ENCODE assay signal across 19 mouse cellular contexts in the genomic region with DNA sequence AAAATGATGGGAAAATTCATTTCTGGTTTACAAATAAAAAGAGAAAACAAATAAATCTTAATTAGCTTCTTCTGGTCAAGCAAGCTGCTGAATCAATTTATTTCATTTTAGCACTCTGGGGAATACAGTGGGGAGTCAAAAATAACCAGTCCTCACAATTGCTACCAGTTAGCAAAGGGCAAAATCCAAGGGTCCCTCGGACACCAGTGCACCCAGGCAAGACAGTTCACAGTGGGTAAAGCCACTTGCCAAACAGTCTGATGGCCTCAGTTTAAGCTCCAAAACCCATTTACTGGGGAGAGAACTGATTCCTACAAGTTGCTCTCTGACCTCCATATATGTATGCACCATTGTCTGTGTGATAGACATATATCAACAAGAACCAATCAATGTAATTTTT.
DNase-seq lines count a peak whose midpoint lies in the region; ATAC-seq and TF ChIP-seq lines count a peak whose summit lies in the region.
"Had no signal": no experiment of that assay in that cellular context is flagged by ENCODE, and none has a peak within 500 bp of the region (broad histone marks: within the 10 kb centered on the region; RNA-seq: fewer than 3 reads in every experiment).

No protein-coding gene starts in this region.

- H3K27ac ChIP-seq in kidney, adult 2 months (ENCODE audit: insufficient read depth, low read depth, low read length): peak overlapping the region; percentile 52
- no peak overlapping the region for H3K27ac ChIP-seq in liver, adult 2 months (replicated peaks; ENCODE audit: insufficient read depth, low read depth, low read length)
- no peak overlapping the region for H3K27ac ChIP-seq in liver, embryonic 12.5 days
- H3K27ac ChIP-seq in kidney, embryonic 16.5 days (ENCODE audit: low read length): peak overlapping the region; percentile 76; the same call in 1 of the 2 replicates
- no peak overlapping the region for H3K27ac ChIP-seq in midbrain, embryonic 10.5 days (replicated peaks)
- H3K27ac ChIP-seq: embryonic facial prominence, embryonic 13.5 days; forebrain, embryonic 12.5 days had no signal

- no peak for ATAC-seq in liver, embryonic 12.5 days
- ATAC-seq in kidney, embryonic 16.5 days (ENCODE audit: low FRiP score, low TSS enrichment): no peak
- ATAC-seq: activated CD4-positive, CD25-positive, alpha-beta regulatory T cell, adult 4 months; forebrain, postnatal 0 days; Patski had no signal

- peaks cover 32% of the 10 kb centered on the region for H3K4me1 ChIP-seq in kidney, adult 2 months (ENCODE audit: control insufficient read depth, insufficient read depth, low read length)
- H3K4me1 ChIP-seq in liver, adult 2 months (ENCODE audit: control insufficient read depth, insufficient read depth, low read length): peaks cover 13% of the 10 kb centered on the region
- H3K4me1 ChIP-seq in liver, embryonic 12.5 days: peaks cover 3% of the 10 kb centered on the region; the same call in 1 of the 2 replicates
- peaks cover 36% of the 10 kb centered on the region for H3K4me1 ChIP-seq in kidney, embryonic 16.5 days (ENCODE audit: insufficient read depth, low read length)
- H3K4me1 ChIP-seq in midbrain, embryonic 10.5 days: peaks cover 30% of the 10 kb centered on the region

- no peak overlapping the region for H3K9ac ChIP-seq in liver, adult 2 months (ENCODE audit: low read depth, low read length)
- no peak overlapping the region for H3K9ac ChIP-seq in liver, embryonic 12.5 days
- H3K9ac ChIP-seq in kidney, embryonic 16.5 days (replicated peaks; ENCODE audit: low read length): no peak overlapping the region
- H3K9ac ChIP-seq: forebrain, embryonic 12.5 days; forebrain, postnatal 0 days had no signal

- TF ChIP-seq POLR2A in kidney, adult 2 months (IDR thresholded peaks at IDR 0.05; ENCODE audit: low read depth, low read length): no peak
- TF ChIP-seq POLR2A in liver, adult 2 months (IDR thresholded peaks at IDR 0.05; ENCODE audit: extremely low read depth, insufficient read depth, low read length): no peak

- no peaks in the 10 kb centered on the region for H3K27me3 ChIP-seq in kidney, adult 2 months (replicated peaks; ENCODE audit: control insufficient read depth, insufficient read depth, low read length)
- no peaks in the 10 kb centered on the region for H3K27me3 ChIP-seq in liver, adult 2 months (ENCODE audit: control insufficient read depth, insufficient read depth, low read length)
- H3K27me3 ChIP-seq in liver, embryonic 12.5 days (replicated peaks): no peaks in the 10 kb centered on the region
- no peaks in the 10 kb centered on the region for H3K27me3 ChIP-seq in kidney, embryonic 16.5 days (ENCODE audit: insufficient read depth, low read length)
- H3K27me3 ChIP-seq in midbrain, embryonic 10.5 days (ENCODE audit: low read depth, poor library complexity, severe bottlenecking): no peaks in the 10 kb centered on the region
- H3K27me3 ChIP-seq: CH12.LX; embryonic facial prominence, embryonic 13.5 days; forebrain, embryonic 12.5 days; heart, embryonic 12.5 days; Patski had no signal

- no peaks in the 10 kb centered on the region for H3K9me3 ChIP-seq in liver, embryonic 12.5 days (replicated peaks)
- H3K9me3 ChIP-seq in kidney, embryonic 16.5 days (ENCODE audit: low read length): peaks cover 4% of the 10 kb centered on the region; the same call in 1 of the 2 replicates
- H3K9me3 ChIP-seq in midbrain, embryonic 10.5 days (replicated peaks): no peaks in the 10 kb centered on the region
- H3K9me3 ChIP-seq: embryonic facial prominence, embryonic 13.5 days; forebrain, embryonic 12.5 days had no signal

- WGBS in kidney, adult 2 months: 59% methylated on average over 1 of the region's 1 CpGs
- 27% methylated on average over 1 of the region's 1 CpGs for WGBS in liver, adult 2 months
- WGBS in liver, embryonic 12.5 days (ENCODE audit: insufficient replicate concordance): 68% methylated on average over 1 of the region's 1 CpGs
- WGBS in kidney, embryonic 16.5 days: 90% methylated on average over 1 of the region's 1 CpGs
- 81% methylated on average over 1 of the region's 1 CpGs for WGBS in midbrain, embryonic 10.5 days

- H3K4me2 ChIP-seq in liver, embryonic 12.5 days: no peak overlapping the region
- H3K4me2 ChIP-seq in kidney, embryonic 16.5 days (replicated peaks; ENCODE audit: low read depth, low read length): no peak overlapping the region
- H3K4me2 ChIP-seq: embryonic facial prominence, embryonic 13.5 days; forebrain, embryonic 12.5 days had no signal

- peak; percentile 88 for DNase-seq in kidney, adult 2 months
- no peak for DNase-seq in kidney, postnatal 14 days
- peak; percentile 44 for DNase-seq in liver, adult 2 months (ENCODE audit: extremely low read depth, low read depth, low spot score)
- DNase-seq in midbrain, embryonic 10.5 days (ENCODE audit: low spot score): no peak
- DNase-seq: adrenal gland, postnatal 14 days; cerebellum, adult 18-20 months; cerebellum, adult 9-11 months; cerebellum, postnatal 36 days; forebrain, postnatal 0 days; gastrocnemius, postnatal 14 days; heart, postnatal 36 days had no signal

- H3K4me3 ChIP-seq in kidney, adult 2 months (ENCODE audit: insufficient read depth, low read depth, low read length): no peak overlapping the region
- no peak overlapping the region for H3K4me3 ChIP-seq in liver, adult 2 months (ENCODE audit: insufficient read depth, low read depth, low read length)
- H3K4me3 ChIP-seq in liver, embryonic 12.5 days: no peak overlapping the region
- H3K4me3 ChIP-seq in kidney, embryonic 16.5 days (ENCODE audit: low read length): no peak overlapping the region
- H3K4me3 ChIP-seq in midbrain, embryonic 10.5 days: no peak overlapping the region
- H3K4me3 ChIP-seq: embryonic facial prominence, embryonic 13.5 days; forebrain, embryonic 12.5 days; heart, embryonic 12.5 days had no signal

- H3K79me2 ChIP-seq in liver, adult 2 months (ENCODE audit: control insufficient read depth, insufficient read depth, low read length): peaks cover 3% of the 10 kb centered on the region; the same call in 1 of the 2 replicates

- no peak for TF ChIP-seq CTCF in kidney, adult 2 months (conservative IDR thresholded peaks at IDR 0.05; ENCODE audit: insufficient read depth, insufficient read length, low read depth, low read length)
- TF ChIP-seq CTCF in liver, adult 2 months (IDR thresholded peaks at IDR 0.05; ENCODE audit: low read depth, low read length): no peak

- no peaks in the 10 kb centered on the region for H3K36me3 ChIP-seq in kidney, adult 2 months (ENCODE audit: control insufficient read depth, insufficient read depth, low read length)
- H3K36me3 ChIP-seq in liver, adult 2 months (ENCODE audit: control insufficient read depth, insufficient read depth, low read length): no peaks in the 10 kb centered on the region
- no peaks in the 10 kb centered on the region for H3K36me3 ChIP-seq in liver, embryonic 12.5 days
- H3K36me3 ChIP-seq in kidney, embryonic 16.5 days (ENCODE audit: insufficient read depth, low read length): no peaks in the 10 kb centered on the region
- H3K36me3 ChIP-seq in midbrain, embryonic 10.5 days: no peaks in the 10 kb centered on the region
- H3K36me3 ChIP-seq: embryonic facial prominence, embryonic 13.5 days; forebrain, embryonic 12.5 days; heart, embryonic 12.5 days had no signal

Comparison
In these comparisons a context has a peak if more than half of its experiments do, and no peak if none do; other contexts are left out.
1. DNase-seq: peak in kidney, adult 2 months (single experiment) and liver, adult 2 months (single experiment); none in kidney, postnatal 14 days (single experiment) and midbrain, embryonic 10.5 days (single experiment).
2. H3K27ac ChIP-seq: peak in kidney, adult 2 months (single experiment) and kidney, embryonic 16.5 days (single experiment); none in liver, adult 2 months (single experiment), liver, embryonic 12.5 days (single experiment) and midbrain, embryonic 10.5 days (single experiment).